Mouse (Mus musculus) midbrain, embryonic 13.5 days (tissue): ENCODE measurements at regions not wholly inside any gene's neighbourhood (a gene's known extent, or its start where the extent isn't known, plus 50 kb on each side); places are given as distances from the start of the nearest gene placed in this dataset.

Experiments
- ATAC-seq: fragments of 200-750 bp; cut with Nextera tagmentation; 2 replicates; pipeline ENCODE4 v1.8.0; 2017; ENCODE audit warnings: mild to moderate bottlenecking, moderate TSS enrichment, moderate library complexity
- H3K27ac ChIP-seq: fragments of 300-500 bp; sonication (generic); 2 replicates; pipeline ENCODE4 v1.5.1; 2015; ENCODE audit warnings: inconsistent platforms, mild to moderate bottlenecking, moderate library complexity
- H3K27me3 ChIP-seq: fragments of 300-500 bp; sonication (generic); 2 replicates; pipeline ENCODE4 v1.6.1; 2015; ENCODE audit warnings: mild to moderate bottlenecking, inconsistent platforms
- H3K36me3 ChIP-seq: fragments of 300-500 bp; sonication (generic); 2 replicates; pipeline ENCODE4 v1.6.1; 2015; ENCODE audit warnings: mild to moderate bottlenecking, inconsistent platforms
- H3K4me1 ChIP-seq: fragments of 300-500 bp; sonication (generic); replicated peaks from 2 replicates; pipeline ENCODE4 v1.6.1; 2015; ENCODE audit warnings: inconsistent platforms
- H3K4me2 ChIP-seq: fragments of 300-500 bp; sonication (generic); replicated peaks from 2 replicates; pipeline ENCODE4 v1.6.1; 2015; ENCODE audit warnings: moderate library complexity, mild to moderate bottlenecking, inconsistent platforms
- H3K4me3 ChIP-seq: fragments of 300-500 bp; sonication (generic); replicated peaks from 2 replicates; pipeline ENCODE4 v1.5.1; 2015; ENCODE audit warnings: mild to moderate bottlenecking, inconsistent platforms
- H3K9ac ChIP-seq: fragments of 300-500 bp; sonication (generic); replicated peaks from 2 replicates; pipeline ENCODE4 v1.6.1; 2015; ENCODE audit warnings: mild to moderate bottlenecking, inconsistent platforms
- H3K9me3 ChIP-seq: fragments of 300-500 bp; sonication (generic); 2 replicates; pipeline ENCODE4 v1.6.1; 2016; ENCODE audit warnings: mild to moderate bottlenecking, inconsistent platforms
- WGBS: fragments of 180-500 bp; shearing (Covaris S2); methylation state at CpG from one replicate; pipeline ENCODE4 v1.1.7; 2015; 5-methylcytosine and 5-hydroxymethylcytosine counted together

GRCm38 (mm10) chr17:7680658-7681057 is 146.4 kb downstream of the Fndc1 start:
- Histone ChIP-seq H3K36me3 (no peaks in the 10 kb centered on the region), H3K4me1 (no peaks in the 10 kb centered on the region), H3K9ac (no peak overlapping the region), H3K9me3 (no peaks in the 10 kb centered on the region), H3K27me3 (no peaks in the 10 kb centered on the region), H3K4me2 (no peak overlapping the region), H3K4me3 (no peak overlapping the region), H3K27ac (no peak overlapping the region)
- no peak for ATAC-seq
- WGBS, result 87% methylated on average over 9 of the region's 9 CpGs

GRCm38 (mm10) chr17:7679786-7680185 is 147.3 kb downstream of the Fndc1 start:
- H3K4me2 ChIP-seq, result no peak overlapping the region
- no peaks in the 10 kb centered on the region for H3K9me3 ChIP-seq
- ATAC-seq, result no peak
- H3K36me3 ChIP-seq, result no peaks in the 10 kb centered on the region
- H3K4me3 ChIP-seq, result no peak overlapping the region
- H3K27ac ChIP-seq, result no peak overlapping the region
- H3K9ac ChIP-seq, result no peak overlapping the region
- H3K27me3 ChIP-seq, result no peaks in the 10 kb centered on the region
- no peaks in the 10 kb centered on the region for H3K4me1 ChIP-seq

GRCm38 (mm10) chr17:7678898-7679297 is 148.2 kb downstream of the Fndc1 start:
- H3K4me1 ChIP-seq, result no peaks in the 10 kb centered on the region
- no peaks in the 10 kb centered on the region for H3K27me3 ChIP-seq
- no peaks in the 10 kb centered on the region for H3K36me3 ChIP-seq
- 88% methylated on average over 9 of the region's 9 CpGs for WGBS
- no peak overlapping the region for H3K4me3 ChIP-seq
- H3K9ac ChIP-seq, result no peak overlapping the region
- no peaks in the 10 kb centered on the region for H3K9me3 ChIP-seq
- H3K4me2 ChIP-seq, result no peak overlapping the region
- H3K27ac ChIP-seq, result no peak overlapping the region
- no peak for ATAC-seq

GRCm38 (mm10) chr17:7677796-7678195 is 149.3 kb downstream of the Fndc1 start:
- H3K27me3 ChIP-seq, result no peaks in the 10 kb centered on the region
- H3K9me3 ChIP-seq, result no peaks in the 10 kb centered on the region
- no peak for ATAC-seq
- no peaks in the 10 kb centered on the region for H3K4me1 ChIP-seq
- no peak overlapping the region for H3K4me2 ChIP-seq
- no peak overlapping the region for H3K9ac ChIP-seq
- WGBS, result 92% methylated on average over 7 of the region's 7 CpGs
- no peak overlapping the region for H3K27ac ChIP-seq
- no peak overlapping the region for H3K4me3 ChIP-seq
- no peaks in the 10 kb centered on the region for H3K36me3 ChIP-seq

- ATAC-seq, result no peak
- Histone ChIP-seq H3K9me3 (no peaks in the 10 kb centered on the region), H3K9ac (no peak overlapping the region), H3K27ac (no peak overlapping the region), H3K4me1 (no peaks in the 10 kb centered on the region), H3K4me3 (no peak overlapping the region), H3K27me3 (no peaks in the 10 kb centered on the region), H3K36me3 (no peaks in the 10 kb centered on the region), H3K4me2 (no peak overlapping the region)
- WGBS, result 89% methylated on average over 8 of the region's 8 CpGs
Observed at GRCm38 (mm10) chr17:7677301-7677700, 149.8 kb downstream of the Fndc1 start.

GRCm38 (mm10) chr17:7676776-7677175 is 150.3 kb downstream of the Fndc1 start:
- H3K27ac ChIP-seq, result no peak overlapping the region
- H3K9ac ChIP-seq, result no peak overlapping the region
- H3K4me1 ChIP-seq, result no peaks in the 10 kb centered on the region
- no peak overlapping the region for H3K4me2 ChIP-seq
- H3K27me3 ChIP-seq, result no peaks in the 10 kb centered on the region
- no peaks in the 10 kb centered on the region for H3K9me3 ChIP-seq
- H3K4me3 ChIP-seq, result no peak overlapping the region
- ATAC-seq, result no peak
- WGBS, result 95% methylated on average over 2 of the region's 2 CpGs
- no peaks in the 10 kb centered on the region for H3K36me3 ChIP-seq

- Histone ChIP-seq H3K4me1 (no peaks in the 10 kb centered on the region), H3K4me2 (no peak overlapping the region), H3K27me3 (no peaks in the 10 kb centered on the region), H3K9ac (no peak overlapping the region), H3K36me3 (no peaks in the 10 kb centered on the region), H3K4me3 (no peak overlapping the region), H3K9me3 (no peaks in the 10 kb centered on the region), H3K27ac (no peak overlapping the region)
- no peak for ATAC-seq
- 97% methylated on average over 2 of the region's 2 CpGs for WGBS
Observed at GRCm38 (mm10) chr17:7674511-7674910, 152.6 kb downstream of the Fndc1 start.

- no peak overlapping the region for H3K9ac ChIP-seq
- no peak overlapping the region for H3K27ac ChIP-seq
- ATAC-seq, result no peak
- no peaks in the 10 kb centered on the region for H3K36me3 ChIP-seq
- no peaks in the 10 kb centered on the region for H3K27me3 ChIP-seq
- WGBS, result 79% methylated on average over 3 of the region's 3 CpGs
- no peaks in the 10 kb centered on the region for H3K4me1 ChIP-seq
- no peak overlapping the region for H3K4me2 ChIP-seq
- H3K9me3 ChIP-seq, result no peaks in the 10 kb centered on the region
- no peak overlapping the region for H3K4me3 ChIP-seq
Observed at GRCm38 (mm10) chr17:7667826-7668225, 159.3 kb downstream of the Fndc1 start.

GRCm38 (mm10) chr17:7666781-7667398 is 160.2 kb downstream of the Fndc1 start:
- Histone ChIP-seq H3K4me1 (no peaks in the 10 kb centered on the region), H3K4me3 (no peak overlapping the region), H3K27ac (no peak overlapping the region), H3K9ac (no peak overlapping the region), H3K4me2 (no peak overlapping the region), H3K36me3 (no peaks in the 10 kb centered on the region), H3K27me3 (no peaks in the 10 kb centered on the region), H3K9me3 (no peaks in the 10 kb centered on the region)
- 72% methylated on average over 6 of the region's 6 CpGs for WGBS
- ATAC-seq, result no peak

- no peak for ATAC-seq
- no peaks in the 10 kb centered on the region for H3K36me3 ChIP-seq
- no peaks in the 10 kb centered on the region for H3K4me1 ChIP-seq
- 89% methylated on average over 5 of the region's 5 CpGs for WGBS
- no peaks in the 10 kb centered on the region for H3K27me3 ChIP-seq
- no peak overlapping the region for H3K9ac ChIP-seq
- no peak overlapping the region for H3K4me2 ChIP-seq
- no peak overlapping the region for H3K27ac ChIP-seq
- H3K4me3 ChIP-seq, result no peak overlapping the region
- H3K9me3 ChIP-seq, result no peaks in the 10 kb centered on the region
Observed at GRCm38 (mm10) chr17:7666207-7666606, 160.9 kb downstream of the Fndc1 start.

- 68% methylated on average over 3 of the region's 3 CpGs for WGBS
- no peaks in the 10 kb centered on the region for H3K4me1 ChIP-seq
- no peaks in the 10 kb centered on the region for H3K27me3 ChIP-seq
- H3K4me3 ChIP-seq, result no peak overlapping the region
- no peaks in the 10 kb centered on the region for H3K36me3 ChIP-seq
- no peak overlapping the region for H3K9ac ChIP-seq
- no peak for ATAC-seq
- no peak overlapping the region for H3K4me2 ChIP-seq
- no peaks in the 10 kb centered on the region for H3K9me3 ChIP-seq
- no peak overlapping the region for H3K27ac ChIP-seq
Observed at GRCm38 (mm10) chr17:7665686-7666085, 161.4 kb downstream of the Fndc1 start.

- H3K36me3 ChIP-seq, result no peaks in the 10 kb centered on the region
- no peaks in the 10 kb centered on the region for H3K4me1 ChIP-seq
- WGBS, result 90% methylated on average over 7 of the region's 7 CpGs
- H3K27ac ChIP-seq, result no peak overlapping the region
- no peak for ATAC-seq
- no peak overlapping the region for H3K4me2 ChIP-seq
- H3K9ac ChIP-seq, result no peak overlapping the region
- no peaks in the 10 kb centered on the region for H3K27me3 ChIP-seq
- H3K9me3 ChIP-seq, result no peaks in the 10 kb centered on the region
- H3K4me3 ChIP-seq, result no peak overlapping the region
Observed at GRCm38 (mm10) chr17:7663896-7664880, 162.9 kb downstream of the Fndc1 start.
